Mouse (Mus musculus): ENCODE data around the gene Aig1. TPM values are rescaled to one million over a fixed set of nuclear protein-coding genes. Genes with fewer than 3 reads are reported as not detected.

Aig1 gene
- polyA plus RNA-seq, 1 experiment from 2014 or later = 14.0 TPM

GRCm38 (mm10) chr10:13597491-13597890, 271.3 kb downstream of the Aig1 start:
- WGBS = 70% methylated on average over 8 of the region's 8 CpGs
- Histone ChIP-seq H3K4me1 (replicated peaks) (no peaks in the 10 kb centered on the region), H3K36me3 (no peaks in the 10 kb centered on the region)

More at GRCm38 (mm10) chr10:13597491-13597890, 271.3 kb downstream of the Aig1 start:
- ATAC-seq (ENCODE audit: insufficient number of reproducible peaks, insufficient read depth, low FRiP score, low TSS enrichment, low read depth) = no peak
- Histone ChIP-seq H3K4me2 (no peak overlapping the region), H3K27ac (no peak overlapping the region), H3K4me3 (replicated peaks) (no peak overlapping the region), H3K9me3 (no peaks in the 10 kb centered on the region), H3K9ac (replicated peaks) (no peak overlapping the region), H3K27me3 (no peaks in the 10 kb centered on the region)

Other genes with a start within 250 kb of the Aig1 start
- 2.5 and 2.9 TPM in 2 replicates for gene Hivep2, start 97.1 kb upstream of the Aig1 start, polyA plus RNA-seq (2016; fragmentation: Nextera tagmentation; extraction: Ambion mirVana)